Mouse (Mus musculus) monocyte, adult 5-6 weeks (primary cell): ENCODE data around the gene Htr7. TPM values are rescaled to one million over a fixed set of nuclear protein-coding genes. Genes with fewer than 3 reads are reported as not detected.

Experiments used
- ATAC-seq: fragments of 153-309, 156-312 bp; replicated peaks from 2 replicates; pipeline ENCODE4 v1.8.0; 2017; ENCODE audit warnings: mild to moderate bottlenecking; ENCODE audit not compliant: low TSS enrichment, insufficient number of reproducible peaks, severe bottlenecking, poor library complexity, low FRiP score
- total RNA-seq: library from RNA; stranded (forward); fragments of 200-1000, 200-491, 200-594 nt; gene quantifications from 3 replicates; pipeline ENCODE4 v1.2.3, GENCODE M21; 2017

Gene Htr7
- not detected in 3 replicates for total RNA-seq

DNA sequence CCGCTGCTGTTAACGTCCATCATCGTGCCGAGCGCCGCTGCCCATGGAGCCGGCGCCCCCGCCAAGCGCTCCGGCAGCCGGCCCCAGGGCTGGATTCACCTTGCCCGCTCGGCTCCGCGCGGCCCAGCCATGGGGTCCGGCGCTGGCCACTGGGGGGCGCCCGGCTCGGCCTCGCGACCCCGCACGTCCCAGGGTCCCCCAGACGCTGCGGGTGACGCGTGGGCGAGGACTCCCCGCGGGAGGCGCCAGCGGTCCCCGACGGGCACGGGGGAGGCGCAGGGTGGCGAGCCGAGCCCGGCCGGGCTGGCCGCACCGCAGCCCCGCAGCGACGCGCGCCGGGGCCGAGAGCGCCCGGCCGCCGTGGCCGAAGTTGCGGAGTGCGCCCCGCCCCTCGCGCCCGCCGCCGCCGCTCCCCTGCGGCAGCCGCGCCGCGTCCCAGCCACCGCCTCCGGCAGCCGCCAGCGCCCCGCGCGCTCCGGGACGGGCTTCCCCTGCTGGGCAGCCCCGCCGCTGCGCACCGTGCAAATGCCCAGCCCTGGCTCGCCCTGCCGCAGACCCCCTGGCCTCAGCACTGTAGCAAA is at the start of gene Htr7:
Gene Htr7 (minus strand): TSS at position 277 of the 581 bp plus-strand sequence.
- ATAC-seq, result no peak

- ATAC-seq, result no peak
Observed at GRCm38 (mm10) chr19:36103909-36104308, 46.6 kb upstream of the Htr7 start.

DNA sequence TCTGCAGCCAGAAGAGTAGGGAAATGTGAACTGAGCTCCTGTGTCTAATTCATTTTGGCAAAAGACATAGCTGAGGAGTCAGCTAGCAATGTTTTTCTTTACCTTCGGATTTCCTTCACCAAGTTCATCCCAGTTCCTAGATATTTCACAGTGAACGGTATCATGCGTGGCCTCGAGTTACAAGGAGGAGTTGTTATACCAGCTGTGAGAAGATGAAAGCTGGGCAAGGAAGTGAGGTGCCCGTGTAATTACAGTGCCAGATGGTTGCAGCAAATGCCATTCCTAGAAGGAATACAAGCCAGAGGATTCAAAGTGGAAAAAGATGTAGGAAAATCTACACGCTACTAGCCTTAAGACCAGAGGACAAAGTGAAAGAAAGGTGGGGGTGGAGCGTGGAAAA is 41.6 kb upstream of the Htr7 start:
- ATAC-seq, result no peak

- no peak for ATAC-seq
Observed at GRCm38 (mm10) chr19:36098265-36098664, 41.0 kb upstream of the Htr7 start.

DNA sequence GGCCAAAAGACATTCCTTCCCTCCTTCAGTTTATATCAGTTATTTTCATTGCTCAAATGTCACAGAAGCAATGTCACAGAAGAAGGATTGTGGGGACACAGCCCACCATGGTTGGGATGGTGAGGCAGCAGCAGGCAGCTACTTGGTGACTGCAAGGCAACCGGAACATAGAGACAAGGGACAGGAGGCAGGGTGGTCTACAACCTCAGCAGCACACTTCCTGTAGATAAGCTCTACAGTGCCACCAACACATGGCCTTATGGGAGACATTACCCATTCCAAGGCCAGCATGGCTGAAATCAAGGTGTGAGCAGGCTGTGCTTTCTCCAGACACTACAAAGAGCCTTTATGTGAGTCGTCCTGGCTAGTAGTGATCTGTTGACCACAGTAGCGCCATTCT is 39.9 kb upstream of the Htr7 start:
- ATAC-seq, result no peak

DNA sequence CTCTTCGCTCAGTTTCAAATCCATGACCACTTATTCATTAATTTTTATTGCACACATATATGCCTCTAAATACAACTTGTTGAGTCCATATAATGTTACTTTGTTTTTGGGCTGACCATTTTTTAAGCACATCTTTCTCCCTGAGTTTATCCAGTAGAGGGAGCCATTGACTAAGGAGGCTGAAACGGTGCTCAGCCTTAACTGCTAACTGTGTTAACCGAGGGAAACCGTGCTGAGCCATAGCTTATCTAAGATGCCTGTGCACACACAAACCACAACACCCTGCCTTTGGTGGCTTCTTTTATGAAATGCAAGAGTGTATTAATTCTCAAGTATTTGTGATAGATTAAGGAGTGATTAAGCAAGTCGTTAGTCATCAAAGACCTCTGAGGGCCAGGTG is 33.5 kb upstream of the Htr7 start:
- ATAC-seq, result no peak

GRCm38 (mm10) chr19:36083262-36084225 is 26.2 kb upstream of the Htr7 start, which contains the start of gene Rpp30:
Gene Rpp30 (plus strand): TSS chr19:36083716.
- ATAC-seq, result peak; percentile 92

DNA sequence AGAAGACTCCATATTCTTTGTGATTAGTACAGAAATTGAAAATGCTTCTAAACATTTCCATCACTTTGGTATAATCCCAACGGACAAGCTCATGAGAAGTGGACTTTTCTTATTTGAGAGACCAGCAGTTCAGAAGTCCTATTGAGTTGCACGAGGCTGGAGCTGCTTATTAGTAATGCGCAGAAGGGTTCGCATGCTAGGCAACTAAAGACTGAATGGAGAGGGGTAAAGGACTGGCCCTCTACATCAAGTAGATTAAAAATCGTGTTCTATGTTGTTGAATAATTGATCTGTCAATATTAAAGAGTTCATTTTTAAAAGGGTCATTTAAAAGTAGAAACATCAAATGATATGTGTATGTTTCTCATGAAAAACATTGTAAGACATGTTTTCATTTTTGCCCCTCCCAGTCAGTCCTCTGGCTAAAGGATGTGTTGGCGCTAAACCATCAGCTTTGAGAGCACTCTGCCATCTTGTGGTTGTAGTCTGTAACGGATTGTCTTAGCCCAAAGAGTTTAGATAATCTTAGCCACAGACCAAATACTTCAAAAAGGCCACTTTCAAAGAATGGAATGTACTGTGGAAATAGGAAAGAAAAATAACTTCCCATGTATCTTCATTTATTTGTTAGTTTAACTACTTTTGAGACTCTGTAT is 25.4 kb upstream of the Htr7 start:
- peak; percentile 74 for ATAC-seq

GRCm38 (mm10) chr19:36062801-36063529 is 5.7 kb upstream of the Htr7 start:
- no peak for ATAC-seq

- no peak for ATAC-seq
Observed at GRCm38 (mm10) chr19:36056502-36057221, 645 bp downstream of the Htr7 start.

GRCm38 (mm10) chr19:36046046-36046445 is 11.3 kb downstream of the Htr7 start:
- ATAC-seq, result no peak

- 0 out of 2 replicates have a peak, but pooled peaks have one; percentile 50 for ATAC-seq
Observed at GRCm38 (mm10) chr19:36014836-36015235, 42.5 kb downstream of the Htr7 start.

DNA sequence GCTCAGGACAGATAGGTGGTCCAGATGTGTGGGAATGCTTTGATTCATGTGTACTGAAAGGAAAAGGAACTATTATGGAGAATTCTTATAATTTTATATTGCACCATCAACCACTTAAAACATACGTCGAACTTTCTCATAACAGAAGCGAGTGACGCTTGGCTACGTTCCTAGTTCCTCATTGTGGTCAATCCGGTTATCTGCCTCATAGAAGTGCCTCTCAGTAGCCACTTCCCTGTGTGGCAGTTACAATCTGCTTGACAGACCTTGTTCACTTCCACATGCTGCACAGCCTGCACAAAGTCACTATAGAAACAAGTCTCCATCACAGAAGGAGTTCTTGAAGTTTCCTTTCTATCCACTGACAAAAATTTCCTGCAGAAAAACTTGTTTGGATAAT is 51.0 kb downstream of the Htr7 start:
- ATAC-seq, result peak; percentile 98

DNA sequence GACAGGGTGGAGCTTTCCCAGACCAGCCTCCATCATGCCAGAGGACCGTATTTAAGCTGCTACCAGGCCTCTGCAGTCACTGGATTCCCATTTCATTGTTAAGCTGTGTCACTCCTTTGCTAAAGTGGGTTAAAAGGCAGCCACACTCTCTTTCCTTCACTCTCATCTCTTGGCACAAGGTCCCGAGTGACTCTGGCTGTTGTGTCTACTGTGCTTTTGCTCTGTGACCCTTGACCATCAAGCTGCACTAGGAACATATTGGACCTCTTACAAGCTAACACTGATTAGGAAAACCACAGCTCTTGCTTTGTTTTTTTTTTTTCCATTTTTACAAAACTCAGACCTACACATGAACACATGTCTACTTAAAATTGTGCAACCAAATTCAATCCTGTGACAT is 52.3 kb downstream of the Htr7 start:
- ATAC-seq, result peak; percentile 45

DNA sequence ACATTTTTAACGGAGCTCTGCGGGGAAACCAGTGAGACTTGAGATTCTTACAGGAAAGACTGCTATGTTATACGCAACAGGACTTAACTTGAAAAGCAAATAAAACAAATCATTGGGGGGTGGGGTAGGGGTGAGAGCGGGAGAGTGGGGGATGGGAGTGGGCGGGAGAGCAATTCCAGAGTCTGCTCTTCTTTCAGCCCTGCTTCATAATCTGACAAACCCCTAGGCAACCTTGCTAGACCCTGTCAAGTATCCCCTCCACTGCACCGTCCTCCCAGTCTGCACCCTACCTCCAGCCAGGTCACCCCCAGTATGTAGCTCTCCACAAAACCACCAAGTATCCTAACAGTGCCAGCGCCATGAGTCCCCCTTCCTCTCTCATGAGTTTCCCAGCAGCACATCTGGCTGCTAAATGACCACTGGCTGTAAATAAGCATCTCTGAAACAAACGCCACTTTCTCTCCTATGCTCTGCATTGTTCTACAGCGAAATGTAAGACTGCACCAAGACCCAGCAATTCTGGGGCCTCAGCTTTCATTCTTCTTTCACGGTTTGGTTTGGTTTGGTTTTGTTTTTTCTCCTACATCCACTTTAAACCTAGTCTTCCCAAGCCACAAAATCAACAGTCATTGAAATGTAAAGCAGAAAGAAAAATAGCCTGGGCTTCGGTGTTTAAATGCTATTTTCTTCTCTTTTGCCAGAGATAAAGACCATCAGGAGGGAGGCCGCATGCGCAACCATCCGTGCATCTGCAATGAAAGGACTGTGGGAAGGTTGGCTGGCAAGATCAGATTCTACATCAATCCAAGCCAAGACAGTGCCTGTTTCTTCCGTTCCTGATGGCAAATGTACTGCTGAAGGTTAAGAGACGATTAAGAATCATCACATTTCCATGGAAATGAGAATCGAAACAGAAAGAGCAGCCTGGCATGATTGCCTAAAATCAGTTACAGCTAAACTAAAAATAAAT is 54.5 kb downstream of the Htr7 start:
- no peak for ATAC-seq

GRCm38 (mm10) chr19:36001512-36001911 is 55.8 kb downstream of the Htr7 start:
- no peak for ATAC-seq

GRCm38 (mm10) chr19:36000955-36001354 is 56.4 kb downstream of the Htr7 start:
- ATAC-seq, result no peak
